Mouse (Mus musculus): ENCODE measurements around the gene AU018091. TPM values are rescaled to one million over a fixed set of nuclear protein-coding genes. Genes with fewer than 3 reads are reported as not detected.
"Not testable (repeated sequence)": the region's sequence is repeated elsewhere in the genome, so short reads cannot be mapped to it uniquely, and the experiment has no call there.

AU018091 gene
- polyA plus RNA-seq, 1 experiment from 2014 or later = 0.04 TPM

DNA sequence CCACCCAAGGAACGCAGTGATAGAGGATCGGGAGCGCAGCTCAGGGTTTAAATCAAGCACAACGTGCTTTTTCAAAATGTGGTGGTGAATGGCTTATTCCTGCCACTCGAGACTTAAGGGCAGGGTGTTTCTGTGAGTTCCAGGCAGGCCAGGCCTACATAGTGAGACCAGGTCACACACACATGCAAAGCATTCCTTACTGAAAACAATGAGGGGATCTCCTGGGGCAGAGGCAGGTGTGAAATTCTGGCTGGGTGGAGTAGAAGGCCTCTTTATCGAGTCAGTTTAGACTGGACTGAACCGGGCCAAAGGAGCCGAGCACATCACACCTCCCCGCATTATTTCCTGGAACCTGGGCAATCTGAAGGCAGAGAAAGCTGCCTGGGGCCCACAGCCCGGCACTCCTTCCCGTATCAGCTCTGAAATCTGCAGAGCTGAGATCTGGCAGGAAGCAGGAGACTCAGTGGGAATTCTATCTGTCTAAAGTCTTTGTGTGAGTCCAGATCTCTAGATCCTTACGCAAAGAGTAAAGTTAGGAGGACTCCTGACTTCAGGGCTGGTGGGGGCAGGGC is 32.2 kb upstream of the AU018091 start:
- DNase-seq (ENCODE audit: low read depth, low spot score) (no peak), ATAC-seq (no peak)
- in situ Hi-C loops (cut with MboI; ENCODE audit: low pct_unique_long_range_greater_than_20kb) = no loop called here
- CTCF ChIA-PET = no interaction called here
- TF ChIP-seq CTCF (IDR thresholded peaks at IDR 0.05) = no peak
- H3K27me3 ChIP-seq = no peaks in the 10 kb centered on the region
- POLR2A ChIA-PET = no interaction called here

DNA sequence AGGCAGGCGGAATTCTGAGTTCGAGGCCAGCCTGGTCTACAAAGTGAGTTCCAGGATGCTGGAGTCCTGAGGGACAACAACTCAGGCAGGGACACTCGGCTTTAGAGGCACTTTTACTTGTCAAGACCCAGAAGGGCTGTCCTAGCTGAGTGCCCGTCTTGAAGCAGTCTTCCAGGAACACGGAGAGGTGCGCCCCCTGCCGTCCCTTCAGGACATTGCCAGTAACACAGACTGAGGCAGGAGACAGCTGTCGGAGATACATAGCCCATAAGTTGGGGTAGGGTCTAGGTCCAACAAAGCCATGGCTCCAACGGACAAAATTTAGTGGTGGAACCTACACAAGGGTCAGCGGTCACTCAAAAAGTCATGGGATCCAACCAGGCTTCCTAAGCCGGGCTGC is 29.9 kb upstream of the AU018091 start:
- TF ChIP-seq CTCF (IDR thresholded peaks at IDR 0.05) = peak; percentile 48
- DNase-seq (ENCODE audit: low read depth, low spot score) (no peak), ATAC-seq (no peak)
- in situ Hi-C loops (cut with MboI; ENCODE audit: low pct_unique_long_range_greater_than_20kb) = no loop called here
- ChIA-PET CTCF (no interaction called here), POLR2A (interaction anchor here (0.6 kb wide), 1 partner anchor 175 kb away, joined by 3 read pairs; no protein-coding TSS in a partner anchor)
- no peaks in the 10 kb centered on the region for H3K27me3 ChIP-seq

DNA sequence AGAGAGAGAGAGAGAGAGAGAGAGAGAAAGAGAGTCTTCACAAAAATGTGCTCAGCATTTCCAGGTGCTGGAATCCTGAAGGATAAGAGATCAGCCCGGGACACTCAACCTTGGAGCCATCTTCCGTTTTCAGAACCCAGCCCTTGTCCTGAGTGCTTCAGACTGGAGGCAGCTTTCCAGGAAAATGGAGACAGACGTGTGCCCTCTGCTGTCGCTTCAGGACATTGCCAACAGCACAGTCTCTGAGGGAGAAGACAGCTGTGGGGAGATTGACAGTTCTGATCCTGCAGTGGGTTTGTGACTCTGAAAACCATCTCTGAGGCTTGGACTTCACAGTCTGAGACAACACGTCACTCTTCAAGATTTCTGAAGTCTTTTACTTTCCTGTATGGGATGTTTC is 26.8 kb upstream of the AU018091 start:
- no peak for TF ChIP-seq CTCF (IDR thresholded peaks at IDR 0.05)
- DNase-seq (ENCODE audit: low read depth, low spot score) (no peak), ATAC-seq (no peak)
- H3K27me3 ChIP-seq = no peaks in the 10 kb centered on the region
- ChIA-PET POLR2A (no interaction called here), CTCF (interaction anchor here (1.2 kb wide), 1 partner anchor 10 kb away, joined by 3 read pairs; no protein-coding TSS in a partner anchor)
- in situ Hi-C loops (cut with MboI; ENCODE audit: low pct_unique_long_range_greater_than_20kb) = no loop called here

DNA sequence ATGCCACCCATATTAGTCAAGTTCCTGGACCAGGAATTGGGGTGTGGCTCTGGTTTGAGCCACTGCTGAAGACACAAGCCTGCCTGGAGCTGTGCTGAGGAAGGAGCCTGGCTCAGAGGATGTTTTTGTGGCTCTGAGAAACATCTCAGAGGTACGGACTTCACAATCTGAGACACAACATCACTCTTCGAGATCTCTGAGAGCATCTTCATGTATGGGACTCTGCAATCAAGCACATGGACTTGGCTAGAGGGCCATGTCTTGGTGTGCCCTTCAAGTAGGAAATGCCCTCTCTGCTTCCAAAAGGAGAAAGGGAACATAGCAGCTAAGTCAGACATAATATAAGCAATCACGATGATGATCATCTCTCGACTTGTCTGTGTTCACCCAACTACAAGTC is 25.5 kb upstream of the AU018091 start:
- ATAC-seq (no peak), DNase-seq (ENCODE audit: low read depth, low spot score) (no peak)
- no peak for TF ChIP-seq CTCF (IDR thresholded peaks at IDR 0.05)
- POLR2A ChIA-PET = no interaction called here
- no peaks in the 10 kb centered on the region for H3K27me3 ChIP-seq
- CTCF ChIA-PET = interaction anchor here (1.3 to 1.5 kb wide), 2 partner anchors 11 to 51 kb away, joined by 3 read pairs; no protein-coding TSS in a partner anchor
- in situ Hi-C loops (cut with MboI; ENCODE audit: low pct_unique_long_range_greater_than_20kb) = no loop called here

DNA sequence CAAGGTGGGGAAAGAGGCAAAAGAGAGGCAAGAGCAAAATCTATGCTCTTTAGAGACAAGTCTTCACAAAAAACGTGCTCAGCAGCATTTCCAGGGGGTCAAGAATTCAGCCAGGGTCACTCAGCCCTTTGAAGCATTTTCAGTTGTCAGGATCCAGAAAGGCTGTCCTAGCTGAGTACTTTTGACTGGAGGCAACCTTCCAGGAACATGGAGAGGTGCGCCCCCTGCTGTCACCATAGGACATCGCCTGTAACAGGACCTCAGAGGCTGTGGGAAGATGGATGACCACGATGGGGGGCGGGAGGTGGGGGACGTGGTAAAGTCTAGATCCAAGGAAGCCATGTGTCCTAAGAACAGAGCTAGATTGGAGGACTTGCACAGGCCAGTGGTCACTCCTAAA is 24.9 kb upstream of the AU018091 start:
- H3K27me3 ChIP-seq = no peaks in the 10 kb centered on the region
- CTCF ChIA-PET = interaction anchor here (0.8 to 1.5 kb wide), 5 partner anchors 10 to 66 kb away, joined by 3 to 4 read pairs (median 3); no protein-coding TSS in a partner anchor
- no peak for DNase-seq (ENCODE audit: low read depth, low spot score)

DNA sequence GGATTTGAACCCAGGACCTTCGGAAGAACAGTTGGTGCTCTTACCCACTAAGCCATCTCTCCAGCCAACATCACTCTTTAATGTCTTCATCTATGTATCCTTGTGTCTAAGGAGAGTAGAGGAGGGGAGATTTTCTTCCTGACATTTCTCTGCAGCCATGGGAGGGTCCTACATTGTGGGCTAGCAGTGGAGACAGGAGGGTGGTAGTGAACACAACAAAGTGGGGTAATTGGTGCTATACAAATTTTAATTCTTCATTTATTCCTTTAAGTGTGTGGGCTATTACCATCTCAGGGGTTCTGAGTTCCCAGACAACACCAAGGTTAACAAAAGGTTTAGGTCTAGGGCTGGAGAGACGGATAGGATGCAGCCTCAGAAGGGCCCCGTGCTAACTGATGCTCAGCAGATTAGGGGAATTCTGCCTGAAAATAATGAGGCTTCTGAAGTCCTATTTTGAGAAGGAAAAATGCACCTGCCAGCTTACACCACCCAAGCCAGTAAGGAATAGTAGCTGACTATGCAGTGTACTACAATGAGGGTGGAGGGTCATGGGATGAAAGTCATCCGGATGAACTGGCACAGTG is 24.1 kb upstream of the AU018091 start:
- in situ Hi-C loops (cut with MboI; ENCODE audit: low pct_unique_long_range_greater_than_20kb) = no loop called here
- H3K27me3 ChIP-seq = no peaks in the 10 kb centered on the region
- TF ChIP-seq CTCF (IDR thresholded peaks at IDR 0.05) = no peak
- no peak for ATAC-seq
- DNase-seq (ENCODE audit: low read depth, low spot score) = no peak
- ChIA-PET CTCF (interaction anchor here (0.8 to 1.5 kb wide), 4 partner anchors 9 to 65 kb away, joined by 3 to 4 read pairs (median 3); no protein-coding TSS in a partner anchor), POLR2A (no interaction called here)

More for the DNA sequence above, 24.9 kb upstream of the AU018091 start:
- POLR2A ChIA-PET = no interaction called here
- peak; percentile 67 for TF ChIP-seq CTCF (IDR thresholded peaks at IDR 0.05)
- in situ Hi-C loops (cut with MboI; ENCODE audit: low pct_unique_long_range_greater_than_20kb) = no loop called here
- peak; percentile 80 for ATAC-seq

DNA sequence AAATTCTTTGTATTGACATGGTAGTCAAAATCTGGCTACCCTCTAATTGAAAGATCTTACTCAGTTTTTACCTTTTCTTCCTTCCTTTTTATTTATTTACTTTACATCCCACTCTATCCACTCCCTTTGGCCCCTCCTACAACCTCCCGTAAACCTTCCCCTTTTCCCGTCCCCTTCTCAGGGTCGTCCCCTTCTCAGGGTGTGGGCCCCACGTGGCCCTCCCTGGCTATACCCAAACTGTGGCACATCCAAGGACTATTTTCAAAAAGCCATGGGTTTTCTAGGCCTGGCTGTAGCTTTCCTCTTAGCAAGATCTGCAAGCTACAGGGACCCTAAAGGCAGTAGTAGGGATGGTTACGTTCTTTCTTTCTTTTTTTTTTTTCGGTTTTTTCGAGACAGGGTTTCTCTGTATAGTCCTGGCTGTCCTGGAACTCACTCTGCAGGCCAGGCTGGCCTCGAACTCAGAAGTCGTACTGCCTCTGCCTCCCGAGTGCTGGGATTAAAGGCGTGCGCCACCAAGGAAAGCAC is 23.0 kb upstream of the AU018091 start:
- DNase-seq (ENCODE audit: low read depth, low spot score) (no peak), ATAC-seq (no peak)
- POLR2A ChIA-PET = no interaction called here
- in situ Hi-C loops (cut with MboI; ENCODE audit: low pct_unique_long_range_greater_than_20kb) = no loop called here
- no peak for TF ChIP-seq CTCF (IDR thresholded peaks at IDR 0.05)
- no peaks in the 10 kb centered on the region for H3K27me3 ChIP-seq
- CTCF ChIA-PET = no interaction called here

DNA sequence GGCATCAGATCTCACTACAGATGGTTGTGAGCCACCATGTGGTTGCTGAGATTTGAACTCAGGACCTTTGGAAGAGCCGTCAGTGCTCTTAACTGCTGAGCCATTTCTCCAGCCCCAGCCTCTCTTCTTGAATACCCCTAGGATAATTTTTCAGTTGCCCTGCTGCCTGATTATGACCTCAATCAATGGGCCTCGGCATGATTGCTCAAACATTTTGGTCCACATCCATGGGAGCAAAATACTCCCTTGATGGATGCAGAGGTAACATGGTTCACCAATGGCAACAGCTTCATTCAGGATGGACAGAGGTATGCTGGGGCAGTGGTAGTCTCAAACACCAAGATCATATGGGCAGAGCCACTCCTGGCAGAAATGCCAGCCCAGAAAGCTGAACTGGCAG is 17.7 kb upstream of the AU018091 start:
- in situ Hi-C loops (cut with MboI; ENCODE audit: low pct_unique_long_range_greater_than_20kb) = loop anchor here (10.0 kb wide), 1 partner anchor 52 kb away; no protein-coding TSS in a partner anchor
- POLR2A ChIA-PET; ATAC-seq; H3K27me3 ChIP-seq; CTCF ChIA-PET; DNase-seq (ENCODE audit: low read depth, low spot score): not testable (repeated sequence)

DNA sequence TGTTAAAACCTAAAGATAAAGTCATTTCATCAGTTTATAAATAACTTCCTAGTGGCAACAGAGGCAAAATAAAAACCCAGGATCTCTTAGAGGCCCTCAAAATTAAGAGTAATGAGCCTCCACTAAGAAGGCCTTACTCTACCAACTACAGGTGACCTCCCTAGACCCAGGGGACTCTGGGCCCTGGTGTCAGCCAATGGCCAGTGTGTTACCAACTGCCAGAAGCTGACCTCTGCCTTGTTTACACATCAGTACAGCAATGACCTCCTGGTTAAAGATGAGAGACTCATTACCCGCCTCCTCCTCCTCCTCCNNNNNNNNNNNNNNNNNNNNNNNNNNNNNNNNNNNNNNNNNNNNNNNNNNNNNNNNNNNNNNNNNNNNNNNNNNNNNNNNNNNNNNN is 17.1 kb upstream of the AU018091 start:
- in situ Hi-C loops (cut with MboI; ENCODE audit: low pct_unique_long_range_greater_than_20kb) = loop anchor here (10.0 kb wide), 1 partner anchor 51 kb away; no protein-coding TSS in a partner anchor

DNA sequence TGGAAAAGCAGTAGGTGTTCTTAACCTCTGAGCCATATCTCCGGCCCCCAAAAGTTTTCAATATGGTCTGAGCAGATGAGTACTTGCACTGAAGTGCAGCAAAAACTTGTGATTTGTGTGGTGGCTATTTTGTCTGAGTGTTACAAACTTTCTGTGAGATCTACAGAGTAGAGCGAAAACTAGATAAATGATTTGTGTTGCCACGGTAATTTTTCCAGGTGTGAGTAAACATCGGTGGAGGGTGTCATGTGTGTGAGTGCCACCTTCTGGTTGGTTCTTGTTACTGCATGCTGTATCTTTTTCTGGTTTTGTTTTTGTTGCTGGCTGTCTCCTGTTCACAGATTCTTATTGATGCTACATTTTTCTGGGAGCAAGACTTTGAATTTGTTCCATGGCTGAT is 15.4 kb upstream of the AU018091 start:
- TF ChIP-seq CTCF (IDR thresholded peaks at IDR 0.05) = peak; percentile 92
- in situ Hi-C loops (cut with MboI; ENCODE audit: low pct_unique_long_range_greater_than_20kb) = loop anchor here (10.0 kb wide), 1 partner anchor 50 kb away; no protein-coding TSS in a partner anchor
- ATAC-seq (peak; percentile 79), DNase-seq (ENCODE audit: low read depth, low spot score) (no peak)
- POLR2A ChIA-PET = no interaction called here
- H3K27me3 ChIP-seq = no peaks in the 10 kb centered on the region
- CTCF ChIA-PET = interaction anchor here (1.0 to 1.2 kb wide), 2 partner anchors 9 to 10 kb away, joined by 3 to 4 read pairs; no protein-coding TSS in a partner anchor

More for the DNA sequence above, 17.1 kb upstream of the AU018091 start:
- no peaks in the 10 kb centered on the region for H3K27me3 ChIP-seq
- ChIA-PET CTCF (no interaction called here), POLR2A (no interaction called here)
- no peak for DNase-seq (ENCODE audit: low read depth, low spot score)
- no peak for TF ChIP-seq CTCF (IDR thresholded peaks at IDR 0.05)
- no peak for ATAC-seq

DNA sequence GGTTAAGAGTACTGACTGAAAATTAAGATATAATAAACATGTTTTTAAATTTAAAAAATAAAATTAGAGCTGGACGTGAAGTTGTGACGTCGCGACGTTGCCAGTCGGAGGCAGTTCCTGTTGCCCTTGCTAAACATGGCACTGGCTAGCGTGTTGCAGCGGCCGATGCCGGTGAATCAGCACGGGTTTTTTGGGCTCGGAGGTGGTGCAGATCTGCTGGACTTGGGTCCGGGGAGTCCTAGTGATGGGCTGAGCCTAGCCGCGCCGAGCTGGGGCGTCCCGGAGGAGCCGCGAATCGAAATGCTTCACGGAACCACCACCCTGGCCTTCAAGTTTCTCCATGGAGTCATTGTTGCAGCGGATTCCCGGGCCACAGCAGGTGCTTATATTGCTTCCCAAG is 12.0 kb upstream of the AU018091 start:
- CTCF ChIA-PET; H3K27me3 ChIP-seq; ATAC-seq; DNase-seq (ENCODE audit: low read depth, low spot score); POLR2A ChIA-PET: not testable (repeated sequence)
- in situ Hi-C loops (cut with MboI; ENCODE audit: low pct_unique_long_range_greater_than_20kb) = loop anchor here (10.0 kb wide), 1 partner anchor 46 kb away; no protein-coding TSS in a partner anchor

Measured in Patski (cell line).